Mouse (Mus musculus) heart, adult 2 months (tissue): ENCODE measurements around the gene Slc43a1. TPM values are rescaled to one million over a fixed set of nuclear protein-coding genes. Genes with fewer than 3 reads are reported as not detected.

Experiments used
- DNase-seq, 2 experiments: peaks; one replicate each; pipeline ENCODE4 v3.0.0; 2021
- H3K27ac ChIP-seq: fragments of 200-600 bp; 2 replicates; pipeline ENCODE4 v1.8.1; 2022
- H3K27me3 ChIP-seq: fragments of 200-500 bp; 2 replicates; pipeline ENCODE4 v1.6.1; 2012; ENCODE audit warnings: mild to moderate bottlenecking, low read length, inconsistent platforms, mixed read lengths; ENCODE audit not compliant: control insufficient read depth, insufficient read depth
- H3K36me3 ChIP-seq: fragments of 200-500 bp; 2 replicates; pipeline ENCODE4 v1.6.1; 2012; ENCODE audit warnings: low read length, inconsistent platforms; ENCODE audit not compliant: control insufficient read depth, insufficient read depth
- H3K4me1 ChIP-seq: fragments of 200-500 bp; 2 replicates; pipeline ENCODE4 v1.6.1; 2011; ENCODE audit warnings: low read length; ENCODE audit not compliant: control insufficient read depth, insufficient read depth
- H3K4me3 ChIP-seq: fragments of 200-600 bp; 2 replicates; pipeline ENCODE4 v1.8.1; 2022
- H3K79me2 ChIP-seq: fragments of 200-500 bp; replicated peaks from 2 replicates; pipeline ENCODE4 v1.6.1; 2012; ENCODE audit warnings: mild to moderate bottlenecking, inconsistent platforms, low read length, moderate library complexity, mixed read lengths; ENCODE audit not compliant: control insufficient read depth, insufficient read depth
- H3K9ac ChIP-seq: fragments of 200-500 bp; 2 replicates; pipeline ENCODE4 v1.6.1; 2012; ENCODE audit warnings: low read depth, mild to moderate bottlenecking, control low read depth, inconsistent platforms, low read length, mixed read lengths
- CTCF ChIP-seq: fragments of 200-600 bp; IDR thresholded peaks from 2 replicates; pipeline ENCODE4 v1.8.1; 2022; ENCODE audit warnings: antibody characterized with exemption, mild to moderate bottlenecking, moderate library complexity
- EP300 ChIP-seq: fragments of 200-500 bp; IDR thresholded peaks from 2 replicates; pipeline ENCODE4 v1.6.1; 2011; ENCODE audit warnings: low read depth, low read length, control low read depth; ENCODE audit not compliant: insufficient read depth
- POLR2A ChIP-seq: fragments of 200-500 bp; IDR thresholded peaks from 2 replicates; pipeline ENCODE4 v1.6.1; 2011; ENCODE audit warnings: mild to moderate bottlenecking, low read depth, low read length, control low read depth; ENCODE audit not compliant: insufficient read depth
- WGBS: fragments of 180-500 bp; shearing (Covaris S2); methylation state at CpG from one replicate; pipeline ENCODE4 v1.1.7; 2018; 5-methylcytosine and 5-hydroxymethylcytosine counted together
- intact Hi-C: fragments of 180-260 bp; cut with DNase I; formaldehyde crosslinking; loops from one replicate; pipeline ENCODE4 v1.15.1; 2025
- long read RNA-seq: library from polyadenylated mRNA; stranded (forward); transcript quantifications from one replicate; pipeline ENCODE4 v2.0.0, GENCODE M21; 2021
- polyA plus RNA-seq: library from polyadenylated mRNA; depleted of rRNA; stranded (reverse); fragments of >200 nt; gene quantifications from 2 replicates; pipeline ENCODE4 v1.2.3, GENCODE M21; 2012; rRNA removed
- total RNA-seq, 2 experiments: library from RNA; stranded (reverse); gene quantifications; 2 replicates each; pipeline ENCODE4 v1.2.3; 2021

Gene Slc43a1
- 1 to 10 TPM; 2.1 to 2.3 TPM for total RNA-seq
- 3.7 and 6.7 TPM in 2 replicates for polyA plus RNA-seq
- long read RNA-seq, partial matches to known transcripts: 0 of 1 reads
- long read RNA-seq, other reads (novel, unspliced or antisense): 0 of 1 reads

GRCm38 (mm10) chr2:84838593-84838949, at the start of gene Slc43a1:
Gene Slc43a1 (plus strand): TSS chr2:84838850.
- H3K9ac ChIP-seq: peak within 1 kb of the TSS; percentile 59
- WGBS: 58% methylated on average over 10 of the region's 10 CpGs
- peaks cover 4% of the 10 kb centered on the region; the same call in 1 of the 2 replicates for H3K27me3 ChIP-seq
- peak within 1 kb of the TSS; percentile 69 for H3K4me3 ChIP-seq
- peak within 1 kb of the TSS; percentile 68 for H3K27ac ChIP-seq
- no peaks in the 10 kb centered on the region; the same call in 1 of the 2 replicates for H3K4me1 ChIP-seq
- no peaks in the 10 kb centered on the region for H3K79me2 ChIP-seq
- intact Hi-C loops: no loop called here
- DNase-seq: no peak
- no peaks in the 10 kb centered on the region for H3K36me3 ChIP-seq
- TF ChIP-seq CTCF (no peak), POLR2A (no peak), EP300 (no peak)

- Histone ChIP-seq H3K36me3 (no peaks in the 10 kb centered on the region), H3K4me1 (no peaks in the 10 kb centered on the region; the same call in 1 of the 2 replicates), H3K79me2 (no peaks in the 10 kb centered on the region), H3K9ac (no peak overlapping the region), H3K27ac (peak overlapping the region; percentile 49), H3K4me3 (no peak overlapping the region), H3K27me3 (no peaks in the 10 kb centered on the region)
- DNase-seq: peak in 1 of 2 experiments; percentile 17
- TF ChIP-seq EP300 (no peak), POLR2A (no peak), CTCF (no peak)
- intact Hi-C loops: no loop called here
- WGBS: 63% methylated on average over 9 of the region's 9 CpGs
These were observed 48.2 kb upstream of the Slc43a1 start for GRCm38 (mm10) chr2:84790418-84790817.

- DNase-seq: peak in 1 of 2 experiments; percentile 49
- intact Hi-C loops: no loop called here
- 43% methylated on average over 3 of the region's 3 CpGs for WGBS
These were observed 46.1 kb upstream of the Slc43a1 start for GRCm38 (mm10) chr2:84792516-84792915.

GRCm38 (mm10) chr2:84793154-84793553, 45.5 kb upstream of the Slc43a1 start:
- TF ChIP-seq CTCF (no peak), EP300 (no peak)
- Histone ChIP-seq H3K9ac (no peak overlapping the region), H3K27ac (no peak overlapping the region; the same call in 1 of the 2 replicates), H3K4me3 (no peak overlapping the region), H3K27me3 (no peaks in the 10 kb centered on the region), H3K79me2 (no peaks in the 10 kb centered on the region), H3K36me3 (no peaks in the 10 kb centered on the region), H3K4me1 (no peaks in the 10 kb centered on the region; the same call in 1 of the 2 replicates)
- WGBS: 96% methylated on average over 3 of the region's 3 CpGs
- intact Hi-C loops: no loop called here
- DNase-seq: no peak

More at GRCm38 (mm10) chr2:84792516-84792915, 46.1 kb upstream of the Slc43a1 start:
- Histone ChIP-seq H3K4me1 (no peaks in the 10 kb centered on the region; the same call in 1 of the 2 replicates), H3K27me3 (no peaks in the 10 kb centered on the region), H3K79me2 (no peaks in the 10 kb centered on the region), H3K9ac (no peak overlapping the region), H3K4me3 (no peak overlapping the region), H3K27ac (no peak overlapping the region), H3K36me3 (no peaks in the 10 kb centered on the region)
- TF ChIP-seq EP300 (no peak), CTCF (no peak), POLR2A (no peak)

- TF ChIP-seq EP300 (no peak), POLR2A (no peak), CTCF (no peak)
- WGBS: 84% methylated on average over 3 of the region's 3 CpGs
- Histone ChIP-seq H3K27me3 (no peaks in the 10 kb centered on the region), H3K9ac (no peak overlapping the region), H3K27ac (no peak overlapping the region), H3K79me2 (no peaks in the 10 kb centered on the region), H3K4me3 (no peak overlapping the region), H3K4me1 (no peaks in the 10 kb centered on the region; the same call in 1 of the 2 replicates), H3K36me3 (no peaks in the 10 kb centered on the region)
- DNase-seq: no peak
- intact Hi-C loops: no loop called here
These were observed 44.8 kb upstream of the Slc43a1 start for GRCm38 (mm10) chr2:84793871-84794270.

- intact Hi-C loops: loop anchor here (2.0 kb wide), 1 partner anchor 57 kb away; no protein-coding TSS in a partner anchor
- peak; percentile 70; the same call in 1 of the 2 replicates for TF ChIP-seq EP300
- TF ChIP-seq CTCF: peak; percentile 84
- TF ChIP-seq POLR2A: no peak
- Histone ChIP-seq H3K79me2 (no peaks in the 10 kb centered on the region), H3K4me3 (peak overlapping the region; percentile 74), H3K36me3 (no peaks in the 10 kb centered on the region), H3K27ac (peak overlapping the region; percentile 77), H3K4me1 (no peaks in the 10 kb centered on the region), H3K9ac (peak overlapping the region; percentile 44), H3K27me3 (no peaks in the 10 kb centered on the region)
- DNase-seq: peak; percentile 81 to 82
- 10% methylated on average over 13 of the region's 13 CpGs for WGBS
These were observed 40.7 kb upstream of the Slc43a1 start for GRCm38 (mm10) chr2:84797833-84798492.
